Mouse (Mus musculus) olfactory bulb, adult 2 months (tissue): ENCODE results near the gene Ralgapa2.

Experiments
- CTCF ChIP-seq: fragments of 200-500 bp; IDR thresholded peaks from 2 replicates; pipeline ENCODE4 v1.5.1; 2012; ENCODE audit warnings: low read depth, mild to moderate bottlenecking, low read length, moderate library complexity; ENCODE audit not compliant: insufficient read depth
- POLR2A ChIP-seq: fragments of 200-500 bp; IDR thresholded peaks from 2 replicates; pipeline ENCODE4 v1.6.1; 2012; ENCODE audit warnings: mild to moderate bottlenecking, low read depth, low read length, moderate library complexity; ENCODE audit not compliant: insufficient read depth

- no peak for TF ChIP-seq CTCF
- TF ChIP-seq POLR2A: no peak
These were observed 191.5 kb downstream of the Ralgapa2 start for GRCm38 (mm10) chr2:146320666-146321065.
